15 mouse cellular contexts compared by ENCODE assay signal in the genomic region with DNA sequence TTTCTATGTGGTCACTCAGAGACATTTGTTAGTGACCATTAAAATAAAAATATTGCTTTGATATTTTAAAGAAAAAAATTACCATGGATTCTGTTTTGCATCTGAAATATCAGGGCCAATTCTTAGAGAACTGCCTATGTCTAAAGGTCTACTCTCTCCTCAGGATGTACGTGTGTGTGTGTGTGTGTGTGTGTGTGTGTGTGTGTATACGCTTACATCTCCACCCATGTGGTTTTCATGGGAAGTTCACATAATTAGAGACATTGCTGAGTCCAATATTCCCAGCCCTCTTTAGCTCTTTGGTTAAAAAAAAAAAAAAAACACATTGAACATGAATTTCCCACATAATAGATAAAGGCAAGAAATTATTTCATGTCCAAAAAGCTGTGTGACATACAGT.
DNase-seq lines count a peak whose midpoint lies in the region; ATAC-seq and TF ChIP-seq lines count a peak whose summit lies in the region.
"Had no signal": no experiment of that assay in that cellular context is flagged by ENCODE, and none has a peak within 500 bp of the region (broad histone marks: within the 10 kb centered on the region; RNA-seq: fewer than 3 reads in every experiment).

No protein-coding gene starts in this region.

- ATAC-seq in midbrain, embryonic 11.5 days (ENCODE audit: low FRiP score), result peak; percentile 79
- peak; percentile 64; the same call in 1 of the 2 replicates for ATAC-seq in neural tube, embryonic 14.5 days (ENCODE audit: low read depth)
- ATAC-seq in intestine, embryonic 15.5 days, result no peak
- ATAC-seq: activated CD4-positive, CD25-positive, alpha-beta regulatory T cell, adult 4 months; inflammation-experienced regulatory T-cells, adult 6 months had no signal

- peaks cover 22% of the 10 kb centered on the region for H3K4me1 ChIP-seq in hindbrain, embryonic 10.5 days (replicated peaks)
- peaks cover 9% of the 10 kb centered on the region for H3K4me1 ChIP-seq in midbrain, embryonic 11.5 days (ENCODE audit: control insufficient read depth, insufficient read depth, low read length)
- H3K4me1 ChIP-seq in neural tube, embryonic 14.5 days (ENCODE audit: control insufficient read depth, insufficient read depth, low read length), result peaks cover 12% of the 10 kb centered on the region; the same call in 1 of the 2 replicates
- H3K4me1 ChIP-seq in intestine, embryonic 15.5 days (replicated peaks), result no peaks in the 10 kb centered on the region

- no peaks in the 10 kb centered on the region for H3K36me3 ChIP-seq in hindbrain, embryonic 10.5 days
- H3K36me3 ChIP-seq in midbrain, embryonic 11.5 days (ENCODE audit: control insufficient read depth, insufficient read depth, low read length), result no peaks in the 10 kb centered on the region
- no peaks in the 10 kb centered on the region for H3K36me3 ChIP-seq in neural tube, embryonic 14.5 days (ENCODE audit: control insufficient read depth, insufficient read depth, low read length)
- H3K36me3 ChIP-seq in intestine, embryonic 15.5 days, result no peaks in the 10 kb centered on the region

- H3K27ac ChIP-seq in layer of hippocampus, adult 2 months, result peak overlapping the region; percentile 49; the same call in 1 of the 2 replicates
- H3K27ac ChIP-seq in hindbrain, embryonic 10.5 days, result peak overlapping the region; percentile 67
- H3K27ac ChIP-seq in midbrain, embryonic 11.5 days (ENCODE audit: low read depth, low read length), result peak overlapping the region; percentile 36
- peak overlapping the region; percentile 52; the same call in 1 of the 2 replicates for H3K27ac ChIP-seq in neural tube, embryonic 14.5 days (ENCODE audit: low read depth, low read length)
- no peak overlapping the region for H3K27ac ChIP-seq in intestine, embryonic 15.5 days
- H3K27ac ChIP-seq: gastrocnemius, adult 2 months had no signal

- H3K27me3 ChIP-seq in hindbrain, embryonic 10.5 days (ENCODE audit: insufficient read depth, poor library complexity, severe bottlenecking), result no peaks in the 10 kb centered on the region
- H3K27me3 ChIP-seq in midbrain, embryonic 11.5 days (ENCODE audit: control insufficient read depth, insufficient read depth, low read length), result no peaks in the 10 kb centered on the region
- H3K27me3 ChIP-seq in neural tube, embryonic 14.5 days (ENCODE audit: control insufficient read depth, insufficient read depth, low read length), result no peaks in the 10 kb centered on the region
- H3K27me3 ChIP-seq in intestine, embryonic 15.5 days (replicated peaks), result no peaks in the 10 kb centered on the region

- intact Hi-C loops in left cerebral cortex, postnatal 25 days (cut with DNase I), result no loop called here

- no peak for DNase-seq in layer of hippocampus, adult 2 months (ENCODE audit: low spot score in 2 of 2)
- no peak for DNase-seq in layer of hippocampus, adult 18-20 months (ENCODE audit: low spot score in 2 of 2)
- DNase-seq in hindbrain, embryonic 10.5 days (ENCODE audit: low spot score), result no peak
- DNase-seq in midbrain, embryonic 11.5 days (ENCODE audit: low spot score, missing footprints), result no peak
- DNase-seq in adrenal gland, adult (ENCODE audit: inconsistent age in 2 of 2, low spot score in 1 of 2), result no peak
- no peak for DNase-seq in left cerebral cortex, postnatal 25 days (ENCODE audit: low spot score in 2 of 2)
- DNase-seq: cerebellum, adult 9-11 months; gastrocnemius, adult 2 months; heart, adult 18-20 months; lung, adult 2 months; thymus, postnatal 25 days had no signal

- no peak overlapping the region; the same call in 1 of the 2 replicates for H3K4me3 ChIP-seq in layer of hippocampus, adult 2 months
- H3K4me3 ChIP-seq in hindbrain, embryonic 10.5 days, result no peak overlapping the region
- H3K4me3 ChIP-seq in midbrain, embryonic 11.5 days (ENCODE audit: low read depth, low read length), result no peak overlapping the region
- H3K4me3 ChIP-seq in neural tube, embryonic 14.5 days (ENCODE audit: low read depth, low read length), result no peak overlapping the region
- H3K4me3 ChIP-seq in intestine, embryonic 15.5 days (replicated peaks), result no peak overlapping the region
- H3K4me3 ChIP-seq: gastrocnemius, adult 2 months had no signal

- WGBS in hindbrain, embryonic 10.5 days, result 73% methylated on average over 2 of the region's 2 CpGs
- WGBS in midbrain, embryonic 11.5 days, result 50% methylated on average over 2 of the region's 2 CpGs
- WGBS in neural tube, embryonic 14.5 days, result 40% methylated on average over 2 of the region's 2 CpGs
- WGBS in intestine, embryonic 15.5 days, result 71% methylated on average over 2 of the region's 2 CpGs

- TF ChIP-seq CTCF in layer of hippocampus, adult 2 months (conservative IDR thresholded peaks at IDR 0.05), result no peak

- no peak overlapping the region for H3K9ac ChIP-seq in midbrain, embryonic 11.5 days (ENCODE audit: low read length)
- H3K9ac ChIP-seq in neural tube, embryonic 14.5 days (replicated peaks; ENCODE audit: low read depth, low read length), result no peak overlapping the region
- H3K9ac ChIP-seq in intestine, embryonic 15.5 days, result no peak overlapping the region

- no peaks in the 10 kb centered on the region for H3K9me3 ChIP-seq in hindbrain, embryonic 10.5 days
- no peaks in the 10 kb centered on the region for H3K9me3 ChIP-seq in midbrain, embryonic 11.5 days (ENCODE audit: control insufficient read depth, low read length)
- no peaks in the 10 kb centered on the region for H3K9me3 ChIP-seq in neural tube, embryonic 14.5 days (ENCODE audit: control insufficient read depth, low read length)
- H3K9me3 ChIP-seq in intestine, embryonic 15.5 days, result no peaks in the 10 kb centered on the region

- no peak overlapping the region for H3K4me2 ChIP-seq in midbrain, embryonic 11.5 days
- no peak overlapping the region for H3K4me2 ChIP-seq in neural tube, embryonic 14.5 days (ENCODE audit: low read depth, low read length)
- no peak overlapping the region for H3K4me2 ChIP-seq in intestine, embryonic 15.5 days (replicated peaks)
